Mouse (Mus musculus): ENCODE data around the gene Pik3c2g.

- TF ChIP-seq CTCF (IDR thresholded peaks at IDR 0.05; ENCODE audit: low read depth, low read length) (no peak), EP300 (IDR thresholded peaks at IDR 0.05; ENCODE audit: insufficient read depth, low read depth, low read length) (no peak)
Observed at GRCm38 (mm10) chr6:139877476-139878361, 290.7 kb downstream of the Pik3c2g start.
